Mouse (Mus musculus) hindbrain, embryonic 12.5 days (tissue): Measurements from ENCODE around the gene Olfr1297. TPM values are rescaled to one million over a fixed set of nuclear protein-coding genes. Genes with fewer than 3 reads are reported as not detected.

Experiments used
- ATAC-seq: fragments of 200-750 bp; cut with Nextera tagmentation; 2 replicates; pipeline ENCODE4 v1.8.0; 2017; ENCODE audit warnings: moderate TSS enrichment; ENCODE audit not compliant: low FRiP score
- H3K27ac ChIP-seq: fragments of 300-500 bp; sonication (generic); 2 replicates; pipeline ENCODE4 v1.5.1; 2016; ENCODE audit warnings: mild to moderate bottlenecking
- H3K27me3 ChIP-seq: fragments of 300-500 bp; sonication (generic); 2 replicates; pipeline ENCODE4 v1.6.1; 2016; ENCODE audit warnings: mild to moderate bottlenecking
- H3K36me3 ChIP-seq: fragments of 300-500 bp; sonication (generic); 2 replicates; pipeline ENCODE4 v1.6.1; 2016; ENCODE audit warnings: mild to moderate bottlenecking
- H3K4me1 ChIP-seq: fragments of 300-500 bp; sonication (generic); 2 replicates; pipeline ENCODE4 v1.6.1; 2016
- H3K4me2 ChIP-seq: fragments of 300-500 bp; sonication (generic); replicated peaks from 2 replicates; pipeline ENCODE4 v1.6.1; 2016; ENCODE audit warnings: mild to moderate bottlenecking
- H3K4me3 ChIP-seq: fragments of 300-500 bp; sonication (generic); 2 replicates; pipeline ENCODE4 v1.5.1; 2016; ENCODE audit warnings: mild to moderate bottlenecking
- H3K9ac ChIP-seq: fragments of 300-500 bp; sonication (generic); 2 replicates; pipeline ENCODE4 v1.6.1; 2016; ENCODE audit warnings: mild to moderate bottlenecking, moderate library complexity
- H3K9me3 ChIP-seq: fragments of 300-500 bp; sonication (generic); replicated peaks from 2 replicates; pipeline ENCODE4 v1.6.1; 2016; ENCODE audit warnings: mild to moderate bottlenecking
- WGBS: fragments of 180-500 bp; shearing (Covaris S2); methylation state at CpG from one replicate; pipeline ENCODE4 v1.1.7; 2016; 5-methylcytosine and 5-hydroxymethylcytosine counted together
- polyA plus RNA-seq: library from polyadenylated mRNA; unstranded; fragments of >200 nt; fragmentation: Nextera tagmentation; extraction: Ambion mirVana; gene quantifications from 2 replicates; pipeline ENCODE4 v1.2.1, GENCODE M21; 2016

The Olfr1297 gene
- not detected in 2 replicates for polyA plus RNA-seq

DNA sequence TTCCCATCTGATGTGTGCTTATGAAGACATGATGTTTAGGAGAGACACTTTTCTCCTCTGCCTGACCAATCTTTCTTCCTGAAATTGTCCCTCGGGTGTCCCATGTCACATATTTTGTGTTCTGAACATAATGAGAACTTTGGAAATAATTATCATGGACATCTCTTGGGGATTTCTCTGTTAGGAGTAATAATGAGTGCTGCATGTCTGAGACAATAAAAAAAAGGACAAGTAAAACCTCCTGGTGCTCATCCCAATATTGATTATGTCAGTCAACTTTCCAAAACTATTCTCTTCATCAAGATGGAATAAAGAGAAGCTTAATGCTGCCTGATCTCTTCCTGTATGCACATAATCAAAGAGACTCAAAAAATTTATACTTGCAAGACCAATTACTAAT, at the start of gene Olfr1297:
Olfr1297 (minus strand) TSS at position 101 of the 400 bp plus-strand sequence.
- H3K4me1 ChIP-seq: no peaks in the 10 kb centered on the region
- ATAC-seq: no peak
- H3K9me3 ChIP-seq: no peaks in the 10 kb centered on the region
- no peaks in the 10 kb centered on the region for H3K36me3 ChIP-seq
- 77% methylated on average over 1 of the region's 1 CpGs for WGBS
- no peak within 1 kb of the TSS for H3K9ac ChIP-seq
- no peaks in the 10 kb centered on the region for H3K27me3 ChIP-seq
- no peak within 1 kb of the TSS for H3K27ac ChIP-seq
- no peak within 1 kb of the TSS for H3K4me3 ChIP-seq
- no peak within 1 kb of the TSS for H3K4me2 ChIP-seq

DNA sequence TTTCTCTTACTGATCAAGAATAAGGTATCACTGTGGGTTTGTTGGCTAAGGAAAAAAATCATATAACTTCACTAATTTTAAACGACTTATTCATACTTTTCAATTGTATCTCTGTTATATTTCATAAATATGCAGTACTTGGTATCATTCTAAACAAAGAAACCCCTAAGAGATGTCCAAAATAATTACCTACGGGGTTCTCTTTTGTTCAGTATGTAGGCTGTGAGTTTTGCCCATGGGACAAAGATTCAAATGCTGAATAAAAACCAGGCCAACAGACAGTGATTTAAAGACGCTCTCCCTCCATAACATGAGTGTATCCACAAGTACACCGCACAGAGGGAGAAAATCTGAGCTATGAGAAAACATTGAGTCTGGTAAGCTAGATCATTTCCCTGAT, 34.8 kb upstream of the Olfr1297 start, which contains the start of gene Olfr1299:
Olfr1299 (plus strand) TSS at position 301 of the 400 bp plus-strand sequence.
- Histone ChIP-seq H3K36me3 (no peaks in the 10 kb centered on the region), H3K4me3 (no peak within 1 kb of the TSS), H3K27ac (no peak within 1 kb of the TSS), H3K4me1 (no peaks in the 10 kb centered on the region), H3K9me3 (no peaks in the 10 kb centered on the region), H3K4me2 (no peak within 1 kb of the TSS), H3K27me3 (no peaks in the 10 kb centered on the region), H3K9ac (no peak within 1 kb of the TSS)
- WGBS: 85% methylated on average over 4 of the region's 4 CpGs
- no peak for ATAC-seq

DNA sequence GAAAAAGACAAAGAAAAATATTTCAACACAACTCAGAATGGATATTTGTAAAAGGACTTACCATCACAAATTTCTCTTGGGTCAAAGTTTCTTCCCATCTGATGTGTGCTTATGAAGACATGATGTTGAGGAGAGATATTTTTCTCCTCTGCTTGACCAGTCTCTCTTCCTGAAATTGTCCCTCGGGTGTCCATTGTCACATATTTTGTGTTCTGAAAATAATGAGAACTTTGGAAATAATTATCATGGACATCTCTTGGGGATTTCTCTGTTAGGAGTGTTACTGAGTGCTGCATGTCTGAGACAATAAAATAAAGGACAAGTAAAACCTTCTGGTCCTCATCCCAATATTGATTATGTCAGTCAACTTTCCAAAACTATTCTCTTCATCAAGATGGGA, 22.8 kb upstream of the Olfr1297 start, which contains the start of gene Olfr1298:
Olfr1298 (minus strand) TSS at position 101 of the 400 bp plus-strand sequence.
- no peaks in the 10 kb centered on the region for H3K4me1 ChIP-seq
- no peak within 1 kb of the TSS for H3K4me3 ChIP-seq

DNA sequence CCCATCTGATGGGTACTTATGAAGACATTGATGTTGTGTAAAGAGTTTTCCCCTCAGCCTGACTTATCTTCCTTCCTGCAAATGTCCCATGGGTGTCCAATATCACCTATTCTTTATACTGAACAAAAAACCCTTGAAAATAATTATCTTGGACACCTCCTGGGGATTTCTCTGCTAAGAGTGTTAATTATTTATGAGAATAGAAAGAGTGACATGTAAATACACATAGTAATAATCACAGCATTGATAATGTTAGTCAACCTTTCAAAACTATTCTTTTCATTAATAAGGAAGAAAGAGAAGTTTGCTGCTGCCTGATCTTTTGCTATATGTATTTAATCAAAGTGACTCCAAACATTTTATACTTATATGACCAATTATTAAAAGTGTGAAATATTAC, 56.7 kb downstream of the Olfr1297 start, which contains the start of gene Olfr1295:
Olfr1295 (minus strand) TSS at position 101 of the 400 bp plus-strand sequence.
- H3K9ac ChIP-seq: no peak within 1 kb of the TSS
- no peaks in the 10 kb centered on the region for H3K36me3 ChIP-seq
- no peak within 1 kb of the TSS for H3K4me2 ChIP-seq
- H3K27ac ChIP-seq: no peak within 1 kb of the TSS
- no peaks in the 10 kb centered on the region for H3K9me3 ChIP-seq
- no peak within 1 kb of the TSS for H3K4me3 ChIP-seq
- H3K27me3 ChIP-seq: no peaks in the 10 kb centered on the region
- H3K4me1 ChIP-seq: no peaks in the 10 kb centered on the region
- ATAC-seq: no peak

More for the DNA sequence above, 22.8 kb upstream of the Olfr1297 start, which contains the start of gene Olfr1298:
- no peaks in the 10 kb centered on the region for H3K27me3 ChIP-seq
- ATAC-seq: no peak
- H3K9ac ChIP-seq: no peak within 1 kb of the TSS
- WGBS: 94% methylated on average over 1 of the region's 1 CpGs
- no peaks in the 10 kb centered on the region for H3K9me3 ChIP-seq
- no peaks in the 10 kb centered on the region for H3K36me3 ChIP-seq
- no peak within 1 kb of the TSS for H3K4me2 ChIP-seq
- H3K27ac ChIP-seq: no peak within 1 kb of the TSS

Other genes starting within 250 kb of the Olfr1297 start
- gene Olfr1286, start 203.4 kb downstream of the Olfr1297 start, polyA plus RNA-seq: not detected in 2 replicates
- gene Olfr1287, start 177.4 kb downstream of the Olfr1297 start, polyA plus RNA-seq: not detected in 2 replicates
- gene Olfr1288, start 152.4 kb downstream of the Olfr1297 start, polyA plus RNA-seq: not detected in 2 replicates
- not detected in 2 replicates for gene Olfr1289, start 145.7 kb downstream of the Olfr1297 start, polyA plus RNA-seq
- gene Olfr1290, start 132.7 kb downstream of the Olfr1297 start, polyA plus RNA-seq: not detected in 2 replicates
- gene Olfr1291-ps1, start 129.3 kb downstream of the Olfr1297 start, polyA plus RNA-seq: not detected in 2 replicates
- not detected in 2 replicates for gene Olfr1293-ps, start 101.3 kb downstream of the Olfr1297 start, polyA plus RNA-seq
- gene Olfr1294, start 86.2 kb downstream of the Olfr1297 start, polyA plus RNA-seq: not detected in 2 replicates
- gene Olfr1295, start 56.8 kb downstream of the Olfr1297 start, polyA plus RNA-seq: not detected in 2 replicates
- gene Olfr1298, start 22.7 kb upstream of the Olfr1297 start, polyA plus RNA-seq: not detected in 2 replicates
- not detected in 2 replicates for gene Olfr1299, start 34.9 kb upstream of the Olfr1297 start, polyA plus RNA-seq
- gene Olfr1301, start 124.5 kb upstream of the Olfr1297 start, polyA plus RNA-seq: not detected in 2 replicates
- gene Olfr1302, start 150.9 kb upstream of the Olfr1297 start, polyA plus RNA-seq: not detected in 2 replicates
- not detected in 2 replicates for gene Olfr1303, start 193.8 kb upstream of the Olfr1297 start, polyA plus RNA-seq